Mouse (Mus musculus) midbrain, embryonic 15.5 days (tissue): ENCODE data around the gene Pde9a. TPM values are rescaled to one million over a fixed set of nuclear protein-coding genes. Genes with fewer than 3 reads are reported as not detected.

Experiments used
- ATAC-seq: fragments of 200-750 bp; cut with Nextera tagmentation; replicated peaks from 2 replicates; pipeline ENCODE4 v1.8.0; 2017; ENCODE audit warnings: moderate TSS enrichment
- H3K27ac ChIP-seq: fragments of 300-500 bp; sonication (generic); 2 replicates; pipeline ENCODE4 v1.5.1; 2015; ENCODE audit warnings: mild to moderate bottlenecking, inconsistent platforms
- H3K27me3 ChIP-seq: fragments of 300-500 bp; sonication (generic); replicated peaks from 2 replicates; pipeline ENCODE4 v1.6.1; 2015; ENCODE audit warnings: inconsistent platforms
- H3K36me3 ChIP-seq: fragments of 300-500 bp; sonication (generic); replicated peaks from 2 replicates; pipeline ENCODE4 v1.6.1; 2015; ENCODE audit warnings: inconsistent platforms
- H3K4me1 ChIP-seq: fragments of 300-500 bp; sonication (generic); 2 replicates; pipeline ENCODE4 v1.6.1; 2015; ENCODE audit warnings: inconsistent platforms
- H3K4me2 ChIP-seq: fragments of 300-500 bp; sonication (generic); 2 replicates; pipeline ENCODE4 v1.6.1; 2015; ENCODE audit warnings: inconsistent platforms, mild to moderate bottlenecking, moderate library complexity
- H3K4me3 ChIP-seq: fragments of 300-500 bp; sonication (generic); 2 replicates; pipeline ENCODE4 v1.5.1; 2015; ENCODE audit warnings: mild to moderate bottlenecking, inconsistent platforms
- H3K9ac ChIP-seq: fragments of 300-500 bp; sonication (generic); 2 replicates; pipeline ENCODE4 v1.6.1; 2015; ENCODE audit warnings: mild to moderate bottlenecking, inconsistent platforms
- H3K9me3 ChIP-seq: fragments of 300-500 bp; sonication (generic); 2 replicates; pipeline ENCODE4 v1.6.1; 2016; ENCODE audit warnings: inconsistent platforms
- WGBS: fragments of 180-500 bp; shearing (Covaris S2); methylation state at CpG from one replicate; pipeline ENCODE4 v1.1.7; 2015; ENCODE audit warnings: mixed read lengths; 5-methylcytosine and 5-hydroxymethylcytosine counted together
- polyA plus RNA-seq: library from polyadenylated mRNA; unstranded; fragments of >200 nt; fragmentation: Nextera tagmentation; extraction: Ambion mirVana; gene quantifications from 2 replicates; pipeline ENCODE4 v1.2.1, GENCODE M21; 2015

Gene Pde9a
- polyA plus RNA-seq, 1 experiment from 2014 or later: 36.1 TPM

DNA sequence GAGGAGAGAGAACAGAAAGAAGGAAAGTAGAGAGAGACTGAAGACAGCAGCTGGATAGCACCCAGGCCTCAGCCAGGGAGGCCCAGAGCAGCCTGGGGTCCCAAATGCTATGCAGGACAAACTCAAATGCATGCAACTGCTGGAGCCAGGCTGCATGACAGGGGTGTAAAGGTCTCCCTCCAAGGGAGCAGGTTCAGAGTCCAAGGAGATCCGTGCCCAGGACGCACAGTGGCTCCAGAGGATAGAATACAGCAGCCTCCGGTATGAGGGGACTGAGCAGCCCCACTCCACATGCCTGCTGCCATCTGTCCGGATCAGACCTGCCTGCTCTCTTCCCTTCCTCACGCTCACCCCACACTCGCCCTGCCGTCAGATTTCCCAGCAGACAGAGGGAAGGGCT, 120.3 kb downstream of the Pde9a start:
- no peaks in the 10 kb centered on the region for H3K9me3 ChIP-seq
- H3K9ac ChIP-seq: no peak overlapping the region
- no peak overlapping the region for H3K4me3 ChIP-seq
- H3K27me3 ChIP-seq: no peaks in the 10 kb centered on the region
- no peak overlapping the region for H3K4me2 ChIP-seq
- H3K27ac ChIP-seq: no peak overlapping the region
- no peak for ATAC-seq
- peaks cover 35% of the 10 kb centered on the region for H3K36me3 ChIP-seq
- peaks cover 8% of the 10 kb centered on the region for H3K4me1 ChIP-seq
- 87% methylated on average over 7 of the region's 7 CpGs for WGBS

DNA sequence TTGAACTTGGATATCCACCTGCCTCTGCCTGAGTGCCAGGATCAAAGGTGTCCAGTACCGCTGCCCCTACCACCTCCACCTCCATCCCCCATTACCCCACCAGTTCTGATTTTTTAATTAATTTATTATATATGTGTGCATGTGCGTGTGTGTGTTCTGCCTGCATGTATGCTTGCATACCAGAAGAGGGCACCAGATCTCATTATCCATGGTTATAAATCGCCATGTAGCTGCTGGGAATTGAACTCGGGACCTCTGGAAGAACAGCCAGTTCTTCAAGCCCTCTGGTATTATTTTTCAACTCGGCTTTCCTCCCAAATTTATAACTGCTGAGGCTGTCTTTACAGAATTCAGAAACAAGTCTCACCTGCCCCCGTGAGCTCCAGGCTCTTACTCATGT, 124.9 kb downstream of the Pde9a start:
- peak overlapping the region; percentile 99 for H3K4me3 ChIP-seq
- H3K4me2 ChIP-seq: peak overlapping the region; percentile 88
- H3K36me3 ChIP-seq: peaks cover 12% of the 10 kb centered on the region
- H3K27me3 ChIP-seq: no peaks in the 10 kb centered on the region
- no peaks in the 10 kb centered on the region for H3K9me3 ChIP-seq
- no peak overlapping the region for H3K9ac ChIP-seq
- no peak for ATAC-seq
- peaks cover 18% of the 10 kb centered on the region for H3K4me1 ChIP-seq
- H3K27ac ChIP-seq: no peak overlapping the region
- 98% methylated on average over 6 of the region's 6 CpGs for WGBS

DNA sequence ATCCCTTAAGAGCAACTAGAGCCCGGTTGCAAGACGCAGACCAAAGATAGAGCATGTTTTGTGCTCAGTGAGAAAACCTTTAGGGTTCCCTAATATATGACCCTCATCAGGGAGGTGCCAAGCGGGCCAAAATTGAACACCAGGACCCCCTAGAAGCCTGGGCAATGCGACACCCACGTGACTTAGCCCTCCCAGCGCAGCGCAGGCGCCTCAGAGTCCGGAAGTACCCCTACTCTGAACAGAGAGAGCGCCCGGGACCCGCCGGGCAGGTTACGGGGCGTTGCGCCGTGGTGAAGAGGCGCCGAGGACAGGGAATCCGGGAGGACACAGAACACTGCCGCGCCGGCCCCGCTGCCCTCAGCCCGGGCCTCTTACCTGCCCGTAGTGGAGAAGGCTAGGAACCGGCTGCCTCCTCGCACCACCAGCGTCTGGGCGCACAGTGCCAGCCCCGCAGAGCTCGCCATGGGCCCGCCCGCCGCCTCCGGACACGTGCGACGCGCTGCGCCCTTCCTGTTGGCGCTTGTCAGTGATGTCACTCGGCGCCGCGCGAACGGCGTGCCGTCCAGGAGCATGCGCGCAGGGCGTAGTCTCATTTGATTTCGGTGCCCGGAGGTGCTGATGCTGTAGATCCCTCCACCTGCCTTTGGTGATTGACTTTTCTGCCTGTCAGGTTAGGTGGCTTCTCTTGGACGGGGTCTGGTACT, 125.9 kb downstream of the Pde9a start:
- Histone ChIP-seq H3K4me3 (peak overlapping the region; percentile 99), H3K27ac (peak overlapping the region; percentile 91), H3K9ac (peak overlapping the region; percentile 76), H3K36me3 (peaks cover 8% of the 10 kb centered on the region), H3K4me1 (peaks cover 18% of the 10 kb centered on the region), H3K27me3 (no peaks in the 10 kb centered on the region), H3K9me3 (no peaks in the 10 kb centered on the region), H3K4me2 (peak overlapping the region; percentile 88)
- peak; percentile 98 for ATAC-seq
- under 1% methylated on average over 56 of the region's 56 CpGs for whole genome bisulfite sequencing

DNA sequence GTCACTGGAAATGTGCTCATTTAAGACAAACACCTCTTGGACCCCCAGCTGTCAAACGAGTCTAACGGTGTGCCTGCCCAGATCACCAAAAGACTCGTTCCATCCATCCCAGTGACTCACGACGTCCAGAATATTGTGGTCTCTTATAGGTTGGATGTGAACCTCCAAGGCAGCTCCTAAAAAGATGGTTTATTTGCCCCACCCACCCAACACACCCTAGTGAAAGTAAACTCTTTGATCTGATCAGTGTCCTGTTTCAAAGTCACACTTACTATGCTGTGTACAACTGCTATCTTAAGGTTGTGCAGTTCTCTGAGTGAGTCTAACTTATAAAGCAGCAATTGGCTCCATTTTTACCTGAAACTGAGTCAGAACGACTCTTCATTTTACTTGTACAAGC, 126.6 kb downstream of the Pde9a start:
- ATAC-seq: peak; percentile 15; the same call in 1 of the 2 replicates
- Histone ChIP-seq H3K4me2 (peak overlapping the region; percentile 88), H3K4me3 (peak overlapping the region; percentile 99), H3K4me1 (peaks cover 18% of the 10 kb centered on the region), H3K9me3 (no peaks in the 10 kb centered on the region), H3K27ac (peak overlapping the region; percentile 91), H3K9ac (peak overlapping the region; percentile 76), H3K27me3 (no peaks in the 10 kb centered on the region), H3K36me3 (peaks cover 6% of the 10 kb centered on the region)
- 19% methylated on average over 6 of the region's 6 CpGs for WGBS

DNA sequence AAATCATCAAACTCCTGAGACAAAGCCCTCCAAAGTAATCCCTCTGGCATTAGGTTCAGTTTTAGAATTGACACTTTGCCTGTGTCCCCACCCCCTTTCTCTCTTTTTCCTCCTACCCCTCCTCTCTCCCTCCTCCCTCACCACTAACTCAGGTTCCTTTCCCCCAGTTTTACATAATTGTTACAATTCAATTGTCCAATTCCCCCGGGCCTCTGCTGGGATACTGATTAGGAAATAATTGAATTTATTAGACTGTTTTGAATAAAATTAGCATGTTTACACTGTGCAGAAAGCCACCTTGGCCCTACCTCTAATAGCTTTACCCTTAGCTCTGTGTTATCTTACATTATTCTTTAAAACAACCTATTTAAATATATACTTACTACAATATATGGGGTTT, 128.7 kb downstream of the Pde9a start:
- H3K27ac ChIP-seq: no peak overlapping the region
- H3K9ac ChIP-seq: no peak overlapping the region
- peaks cover 24% of the 10 kb centered on the region for H3K4me1 ChIP-seq
- H3K27me3 ChIP-seq: no peaks in the 10 kb centered on the region
- peaks cover 3% of the 10 kb centered on the region; the same call in 1 of the 2 replicates for H3K36me3 ChIP-seq
- H3K4me2 ChIP-seq: no peak overlapping the region
- H3K9me3 ChIP-seq: no peaks in the 10 kb centered on the region
- no peak for ATAC-seq
- no peak overlapping the region for H3K4me3 ChIP-seq
- 70% methylated on average over 1 of the region's 1 CpGs for WGBS

DNA sequence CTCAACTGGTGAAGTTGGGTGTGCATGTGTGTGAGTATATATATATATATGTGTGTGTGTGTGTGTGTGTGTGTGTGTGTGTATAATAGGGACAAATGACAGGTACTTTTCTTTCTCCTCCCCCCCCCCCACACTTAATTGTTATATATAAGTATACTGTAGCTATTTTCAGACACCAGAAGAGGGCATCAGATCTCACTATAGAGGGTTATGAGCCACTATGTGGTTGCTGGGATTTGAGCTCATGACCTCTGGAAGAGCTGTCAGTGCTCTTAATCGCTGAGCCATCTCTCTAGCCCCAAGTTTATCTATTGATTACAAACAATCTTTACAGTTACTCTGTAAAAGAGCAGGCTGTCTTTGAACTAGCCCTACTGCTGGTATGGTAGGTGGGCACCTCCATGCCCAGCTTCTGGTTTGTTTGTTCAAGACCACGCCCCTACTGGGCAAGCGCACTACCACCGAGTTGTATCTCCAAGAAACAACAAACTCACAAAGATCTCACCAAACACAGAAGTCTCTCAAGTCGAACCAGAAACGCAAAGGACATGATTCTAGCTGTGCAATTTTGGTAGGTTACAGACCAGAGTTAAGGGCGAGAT, 133.4 kb downstream of the Pde9a start:
- WGBS: 3% methylated on average over 7 of the region's 7 CpGs
- H3K9ac ChIP-seq: no peak overlapping the region

DNA sequence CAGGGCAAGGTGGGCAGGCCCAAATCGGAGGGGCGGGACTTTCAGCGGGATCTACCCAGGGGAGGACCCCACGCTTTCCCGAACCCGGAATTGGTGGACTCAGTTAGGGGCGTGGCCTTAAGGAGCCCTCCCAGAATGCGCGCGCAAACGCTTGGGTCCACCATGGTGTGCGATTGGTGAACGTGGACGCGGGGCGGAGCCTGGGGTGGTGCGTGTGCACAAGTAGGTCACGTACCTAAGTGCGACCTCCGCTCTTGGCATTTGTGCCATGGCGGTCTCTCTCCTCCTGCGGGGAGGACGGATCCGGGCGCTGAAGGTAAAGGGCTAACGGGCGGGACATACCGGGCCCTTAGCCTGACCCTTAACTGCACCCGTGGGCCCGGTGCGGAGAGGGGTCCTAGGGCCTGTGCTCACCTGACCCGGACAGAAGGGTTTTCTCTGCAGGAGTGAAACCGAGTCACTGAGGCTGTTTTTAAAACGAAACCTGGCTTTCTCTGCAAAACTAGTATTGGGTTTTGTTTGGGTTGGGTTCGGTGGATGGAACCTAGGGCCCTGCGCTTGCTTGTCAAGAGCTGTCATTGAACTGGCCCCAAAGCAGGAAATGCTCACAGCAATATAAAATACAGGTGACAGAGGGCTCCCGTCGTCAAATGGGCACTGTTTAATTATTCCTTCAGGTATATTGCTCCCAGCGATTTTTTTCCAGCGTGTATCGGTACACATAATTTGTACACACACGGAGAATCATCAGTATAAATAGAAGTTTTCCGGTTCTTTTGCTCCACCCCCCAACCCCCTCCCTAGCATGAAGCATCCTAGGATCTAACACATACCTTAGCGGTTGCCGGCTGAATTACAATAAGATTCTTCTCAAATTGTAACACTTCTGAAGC, 134.2 kb downstream of the Pde9a start, which contains the start of the genes Wdr4 and Ndufv3:
TSS of gene Wdr4 (minus strand) at position 35 of the 893 bp plus-strand sequence.
TSS of gene Ndufv3 (plus strand) at position 170 of the 893 bp plus-strand sequence.
- ATAC-seq: peak; percentile 95

More for the DNA sequence above, 133.4 kb downstream of the Pde9a start:
- Histone ChIP-seq H3K36me3 (peaks cover 3% of the 10 kb centered on the region; the same call in 1 of the 2 replicates), H3K9me3 (no peaks in the 10 kb centered on the region), H3K4me3 (peak overlapping the region; percentile 51), H3K27ac (peak overlapping the region; percentile 75), H3K27me3 (no peaks in the 10 kb centered on the region), H3K4me2 (peak overlapping the region; percentile 49), H3K4me1 (peaks cover 34% of the 10 kb centered on the region)
- peak; percentile 73 for ATAC-seq

DNA sequence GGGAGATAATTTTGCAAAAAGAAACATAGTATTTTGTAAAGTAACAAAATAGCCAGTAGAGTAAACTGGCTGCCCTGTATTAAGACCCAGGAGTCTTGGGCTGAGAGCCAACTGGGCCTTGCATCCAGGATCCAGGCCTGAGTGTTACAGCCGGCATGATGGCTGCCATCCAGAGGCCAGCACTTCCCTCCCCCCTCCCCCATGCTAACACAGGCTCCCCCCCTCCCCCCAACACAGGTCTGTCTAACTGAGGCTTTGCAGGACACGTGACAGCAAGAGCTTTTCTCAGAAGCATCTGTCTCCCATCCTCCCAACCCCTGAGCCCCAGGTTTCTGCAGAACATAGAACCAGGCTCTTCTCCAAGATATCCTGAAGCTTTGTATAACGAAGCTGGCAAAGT, 134.9 kb downstream of the Pde9a start:
- H3K9ac ChIP-seq: no peak overlapping the region; the same call in 1 of the 2 replicates
- WGBS: 19% methylated on average over 3 of the region's 3 CpGs
- H3K27me3 ChIP-seq: no peaks in the 10 kb centered on the region
- ATAC-seq: 0 out of 2 replicates have a peak, but pooled peaks have one; percentile 20
- H3K9me3 ChIP-seq: no peaks in the 10 kb centered on the region
- peak overlapping the region; percentile 51 for H3K4me3 ChIP-seq
- peak overlapping the region; percentile 75 for H3K27ac ChIP-seq
- H3K36me3 ChIP-seq: peaks cover 3% of the 10 kb centered on the region; the same call in 1 of the 2 replicates
- peak overlapping the region; percentile 49 for H3K4me2 ChIP-seq
- peaks cover 38% of the 10 kb centered on the region for H3K4me1 ChIP-seq

More for the DNA sequence above, 134.2 kb downstream of the Pde9a start, which contains the start of the genes Wdr4 and Ndufv3:
- Histone ChIP-seq H3K27me3 (no peaks in the 10 kb centered on the region), H3K27ac (peak within 1 kb of the TSS; percentile 75), H3K4me1 (peaks cover 38% of the 10 kb centered on the region), H3K9ac (peak within 1 kb of the TSS; percentile 47), H3K36me3 (peaks cover 3% of the 10 kb centered on the region; the same call in 1 of the 2 replicates), H3K9me3 (no peaks in the 10 kb centered on the region), H3K4me3 (peak within 1 kb of the TSS; percentile 51), H3K4me2 (peak within 1 kb of the TSS; percentile 49)
- WGBS: under 1% methylated on average over 45 of the region's 45 CpGs

DNA sequence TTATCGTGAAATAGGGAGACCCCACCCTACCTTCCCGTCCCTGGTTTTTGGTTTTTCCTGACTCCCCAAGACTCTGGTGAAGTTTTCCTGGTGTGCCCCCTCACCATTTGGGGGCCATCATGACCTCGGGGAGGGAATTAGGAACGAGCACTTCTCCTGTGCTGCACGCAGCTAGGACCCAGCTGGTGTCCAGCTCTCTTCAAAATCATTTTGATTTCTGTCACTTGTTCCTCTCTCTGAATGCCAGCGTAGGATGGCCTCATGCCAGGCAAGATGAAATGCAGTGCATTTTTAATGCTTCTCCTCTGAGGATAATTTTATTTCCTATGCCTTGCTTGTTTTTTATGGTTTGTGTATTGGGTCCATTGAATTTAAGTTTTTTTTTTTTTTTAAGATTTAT, 135.9 kb downstream of the Pde9a start:
- Histone ChIP-seq H3K9me3 (no peaks in the 10 kb centered on the region), H3K27ac (0 out of 2 replicates have a peak overlapping the region, but pooled peaks have one; percentile 75), H3K4me1 (peaks cover 38% of the 10 kb centered on the region), H3K36me3 (peaks cover 5% of the 10 kb centered on the region; the same call in 1 of the 2 replicates), H3K4me2 (no peak overlapping the region), H3K27me3 (no peaks in the 10 kb centered on the region), H3K4me3 (no peak overlapping the region), H3K9ac (no peak overlapping the region)
- 77% methylated on average over 6 of the region's 6 CpGs for WGBS
- ATAC-seq: no peak

DNA sequence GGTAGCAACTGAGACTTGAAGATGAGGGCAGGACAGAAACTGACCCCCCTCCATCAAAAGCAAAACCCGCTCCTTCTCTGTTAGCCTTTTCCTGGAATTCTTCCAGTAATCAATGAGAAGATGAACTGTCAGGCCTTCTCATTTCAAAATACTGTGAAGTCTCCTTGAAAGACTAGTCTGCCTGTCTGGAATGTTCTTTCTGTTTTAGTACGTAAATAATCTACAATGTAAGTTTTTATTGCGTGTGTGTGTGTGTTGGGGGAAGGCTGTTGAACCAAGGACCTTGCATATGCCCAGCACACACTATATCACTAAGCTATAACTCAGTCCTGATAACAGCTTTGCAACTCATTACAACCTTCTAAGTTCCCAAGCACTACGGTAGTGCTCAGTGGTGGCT, 139.1 kb downstream of the Pde9a start:
- no peak for ATAC-seq
- Histone ChIP-seq H3K9ac (no peak overlapping the region), H3K4me3 (no peak overlapping the region), H3K4me1 (peaks cover 32% of the 10 kb centered on the region), H3K27ac (no peak overlapping the region), H3K36me3 (peaks cover 26% of the 10 kb centered on the region; the same call in 1 of the 2 replicates), H3K4me2 (no peak overlapping the region), H3K27me3 (no peaks in the 10 kb centered on the region), H3K9me3 (no peaks in the 10 kb centered on the region)
- 96% methylated on average over 4 of the region's 4 CpGs for WGBS

DNA sequence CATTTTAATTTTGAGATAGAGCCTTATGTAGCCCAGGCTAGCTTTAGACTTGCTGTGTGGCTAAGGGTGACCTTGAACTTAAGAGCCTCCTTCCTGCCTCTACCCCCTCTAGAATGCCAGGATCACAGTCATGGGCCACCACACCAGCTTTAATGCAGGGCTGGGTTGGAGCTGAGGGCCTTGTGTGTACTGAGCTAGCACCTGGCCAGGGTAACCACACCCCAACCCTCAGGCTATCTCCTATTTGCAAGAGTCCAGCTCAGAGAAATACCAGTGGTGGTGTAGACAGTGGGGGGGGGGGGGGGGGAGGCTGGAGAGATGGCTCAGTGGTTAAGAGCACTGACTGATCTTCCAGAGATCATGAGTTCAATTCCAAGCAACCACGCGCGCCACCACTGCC, 139.8 kb downstream of the Pde9a start:
- Histone ChIP-seq H3K27ac (no peak overlapping the region), H3K36me3 (peaks cover 27% of the 10 kb centered on the region; the same call in 1 of the 2 replicates), H3K27me3 (no peaks in the 10 kb centered on the region), H3K4me3 (no peak overlapping the region), H3K4me1 (peaks cover 28% of the 10 kb centered on the region), H3K4me2 (no peak overlapping the region), H3K9ac (no peak overlapping the region), H3K9me3 (no peaks in the 10 kb centered on the region)
- no peak for ATAC-seq
- WGBS: 98% methylated on average over 3 of the region's 3 CpGs
